Mouse (Mus musculus) CD4-positive, CD25-positive, alpha-beta regulatory T cell, adult 2 months (primary cell): ENCODE results near the gene Lrp2.
A peak's percentile ranks its signal among the peaks of the same experiment; 100 is the strongest.

Experiments used
- DNase-seq: peaks from one replicate; pipeline ENCODE4 v3.0.0-alpha.2; 2012; ENCODE audit warnings: low read depth, low spot score

The Lrp2 gene

DNA sequence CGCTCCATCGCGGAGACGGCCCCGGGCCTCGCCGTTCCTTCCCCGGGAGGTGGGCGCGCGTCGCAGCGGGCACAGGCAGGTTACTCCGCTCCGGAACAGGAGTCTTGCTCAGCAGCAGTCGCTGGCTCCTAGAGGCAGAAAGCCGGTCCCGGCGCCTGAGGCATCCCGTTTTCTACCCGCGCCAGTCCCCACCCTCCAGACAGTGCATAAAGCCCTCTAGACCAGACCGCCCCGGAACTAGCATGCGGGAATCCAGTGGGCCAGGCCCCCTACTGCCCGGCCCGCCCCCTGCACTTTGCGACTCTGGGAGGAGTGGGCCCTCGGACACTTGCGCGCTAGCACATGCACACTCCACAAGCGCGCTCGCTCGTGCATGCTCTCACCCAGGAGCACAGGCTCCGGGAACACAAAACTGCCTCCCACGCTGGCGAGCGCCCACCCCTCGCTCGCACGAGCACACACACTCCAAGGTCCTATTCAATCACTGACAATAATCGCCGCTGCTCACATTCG, at the start of gene Lrp2:
TSS of gene Lrp2 (minus strand) at position 180 of the 513 bp plus-strand sequence.
- DNase-seq: no peak

DNA sequence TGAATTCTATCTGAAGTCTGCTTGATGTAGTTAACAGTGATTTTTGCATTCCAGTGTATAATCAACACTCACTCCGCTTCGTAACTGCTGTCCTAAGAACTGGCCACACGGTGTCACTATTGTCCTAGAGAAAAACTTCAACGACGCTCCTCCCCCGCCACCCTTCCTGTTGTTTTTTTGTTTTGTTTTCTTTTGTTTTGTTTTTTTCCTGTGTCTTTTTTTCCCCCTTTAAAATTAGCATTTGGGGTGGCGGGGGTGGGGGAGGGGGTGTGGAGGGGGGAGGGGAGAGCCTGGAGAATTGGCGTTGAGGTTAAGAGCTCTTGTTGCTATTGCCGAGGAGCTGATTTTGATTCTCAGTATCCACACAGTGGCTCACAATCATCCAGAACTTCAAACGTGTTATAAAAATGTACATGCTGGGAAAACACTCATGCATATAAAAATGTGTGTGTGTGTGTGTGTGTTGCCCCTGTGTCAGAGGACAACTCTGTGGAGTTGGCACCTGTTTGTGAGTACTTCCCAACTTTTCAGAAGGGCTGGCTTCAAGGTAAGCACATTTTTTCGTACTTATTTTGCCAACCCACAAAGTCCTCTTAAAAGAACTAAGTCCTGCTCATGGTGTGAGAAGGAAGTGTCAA, 49.3 kb upstream of the Lrp2 start:
- peak; percentile 85 for DNase-seq

DNA sequence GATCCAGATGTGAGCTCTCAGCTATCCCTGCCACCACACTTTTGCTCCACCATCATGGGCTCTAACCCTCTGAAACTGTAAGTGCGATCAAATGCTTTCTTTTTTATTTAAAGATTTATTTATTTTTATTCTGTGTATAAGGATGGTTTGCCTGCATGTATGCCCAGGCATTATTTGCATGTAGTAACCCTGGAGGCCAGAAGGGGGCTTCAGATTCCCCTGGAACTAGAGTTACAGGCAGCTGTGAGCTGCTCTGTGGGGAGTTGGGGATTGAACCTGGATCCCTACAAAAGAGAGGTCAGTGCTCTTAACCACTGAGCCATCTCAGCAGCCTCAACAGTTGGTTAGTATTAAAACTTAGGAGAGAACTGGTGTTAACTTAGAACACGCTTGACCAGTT, 45.6 kb upstream of the Lrp2 start:
- peak; percentile 48 for DNase-seq

DNA sequence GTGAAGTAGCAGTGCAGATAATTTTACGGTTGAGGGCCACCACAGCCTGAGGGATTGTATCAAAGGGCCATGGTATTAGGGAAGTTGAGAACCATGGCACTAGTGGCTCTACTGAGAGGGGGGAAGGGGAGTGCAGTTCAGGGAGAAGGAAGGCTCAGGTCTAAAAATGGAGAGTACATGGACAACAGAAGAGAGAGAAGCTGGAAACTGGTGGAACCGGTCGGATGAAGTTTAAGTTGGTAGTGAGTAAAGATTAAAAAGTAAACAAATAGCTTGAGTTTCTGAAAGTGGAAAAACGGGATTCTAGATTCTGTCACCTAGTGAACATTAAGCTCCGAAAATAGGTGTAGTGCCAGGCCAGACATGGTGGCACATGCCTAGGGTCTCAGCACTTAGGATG, 44.9 kb upstream of the Lrp2 start:
- DNase-seq: no peak

DNA sequence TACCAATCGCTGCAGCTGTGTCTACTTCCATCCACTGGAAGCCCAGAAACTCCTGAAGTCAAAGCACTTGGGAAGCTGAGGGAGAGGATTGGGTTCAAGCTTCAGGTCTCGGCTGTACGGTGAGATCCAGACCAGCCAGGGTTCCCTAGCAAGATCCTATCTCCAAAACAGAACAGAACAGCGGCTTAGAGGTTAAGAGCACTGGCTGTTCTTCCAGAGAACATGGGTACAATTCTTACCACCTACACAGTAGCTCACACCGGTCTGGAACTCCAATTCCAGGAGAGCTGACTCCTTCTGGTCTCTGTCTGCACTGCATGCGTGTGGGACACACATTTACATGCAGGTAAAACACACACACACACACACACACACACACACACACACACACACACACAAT, 44.0 kb upstream of the Lrp2 start:
- DNase-seq: no peak

DNA sequence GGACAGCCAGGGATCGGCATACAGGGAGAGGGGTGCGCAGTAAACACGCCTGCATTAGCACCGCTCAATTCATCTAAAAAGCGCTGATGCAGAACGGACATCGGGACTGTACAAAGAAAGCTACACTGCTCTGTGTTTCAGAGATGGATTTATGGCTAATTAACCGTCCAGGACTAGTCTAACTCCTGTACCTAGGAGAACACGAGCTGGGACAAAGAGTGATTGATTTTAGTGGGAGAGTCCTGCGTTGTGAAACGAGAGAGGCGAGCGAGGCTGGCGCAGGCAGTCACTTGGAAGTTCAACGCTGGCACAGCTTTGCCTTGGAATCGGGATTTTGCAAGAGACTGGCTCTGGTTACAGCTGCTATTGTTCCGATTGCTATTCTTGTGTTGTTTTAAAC, 43.4 kb upstream of the Lrp2 start:
- DNase-seq: no peak

DNA sequence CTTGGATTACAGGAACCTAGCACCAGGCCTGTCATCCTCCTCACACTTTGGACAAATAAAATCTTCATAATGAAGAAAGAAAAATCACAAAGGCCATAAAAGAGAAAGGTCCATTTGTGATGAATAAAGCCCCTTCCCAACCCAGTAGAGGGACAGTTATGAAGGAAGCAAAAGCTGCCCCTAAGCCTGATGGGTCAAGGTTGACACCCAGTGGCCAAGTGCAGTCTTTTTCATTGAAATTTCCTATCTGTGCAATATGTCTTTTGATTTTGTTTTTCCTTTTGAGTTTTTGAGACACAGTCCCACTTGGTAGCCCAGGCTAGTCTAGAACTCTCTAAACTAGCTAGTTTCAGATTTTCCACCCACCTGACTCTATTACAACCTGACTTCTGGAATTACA, 33.4 kb upstream of the Lrp2 start:
- no peak for DNase-seq

DNA sequence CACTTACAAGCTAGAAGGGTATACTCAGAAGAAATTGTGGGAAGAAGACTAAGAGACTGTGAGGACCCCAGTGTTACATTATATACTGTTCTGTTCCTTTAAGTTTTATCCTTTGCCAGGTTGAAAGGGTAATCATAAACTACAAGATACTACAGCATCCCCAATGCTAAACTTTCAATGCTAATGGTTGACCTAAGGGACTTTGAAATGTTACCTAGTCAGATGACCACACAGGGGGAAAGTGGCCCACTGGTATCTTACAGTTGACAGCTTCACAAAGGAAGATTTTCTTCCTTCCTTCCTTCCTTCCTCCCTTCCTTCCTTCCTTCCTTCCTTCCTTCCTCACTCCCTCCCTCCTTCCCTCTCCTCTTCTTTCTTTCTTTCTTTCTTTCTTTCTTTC, 32.5 kb upstream of the Lrp2 start:
- no peak for DNase-seq

DNA sequence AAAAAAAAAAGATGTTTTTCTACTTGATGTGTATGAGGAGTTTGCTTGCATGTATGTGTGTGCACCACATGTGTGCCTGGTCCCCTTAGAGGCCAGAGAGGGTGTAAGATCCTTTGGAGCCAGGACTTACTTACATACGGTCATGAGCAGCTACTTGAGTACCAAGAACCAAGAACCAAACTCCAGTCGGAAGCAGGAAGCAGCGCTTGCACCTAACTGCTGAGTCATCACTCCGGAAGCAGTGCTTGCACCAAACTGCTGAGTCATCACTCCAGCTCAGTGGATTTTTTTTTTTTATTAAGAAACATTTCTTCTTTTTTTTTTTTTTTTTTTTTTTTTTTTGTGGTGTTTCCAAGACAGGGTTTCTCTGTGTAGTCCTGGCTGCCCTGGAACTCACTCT, 27.4 kb upstream of the Lrp2 start:
- peak; percentile 42 for DNase-seq

DNA sequence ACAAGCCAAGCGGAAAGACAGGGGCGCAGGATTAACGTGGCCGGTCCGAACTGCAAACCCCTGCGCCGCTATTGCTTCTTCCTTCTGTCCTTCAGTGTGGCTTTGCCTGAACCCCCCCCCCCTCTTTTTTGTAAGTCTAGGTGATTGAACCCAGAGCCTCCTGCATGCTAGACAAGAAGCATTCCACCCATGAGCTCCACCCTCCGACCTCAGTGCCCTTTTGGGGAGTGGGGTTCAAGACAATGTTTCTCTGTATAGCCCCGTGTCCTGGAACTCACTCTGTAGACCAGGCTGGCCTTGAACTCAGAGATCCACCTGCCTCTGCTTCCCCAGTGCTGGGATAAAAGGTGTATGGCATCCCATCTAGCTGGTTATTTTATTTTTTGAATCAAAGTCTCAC, 26.9 kb upstream of the Lrp2 start:
- no peak for DNase-seq

DNA sequence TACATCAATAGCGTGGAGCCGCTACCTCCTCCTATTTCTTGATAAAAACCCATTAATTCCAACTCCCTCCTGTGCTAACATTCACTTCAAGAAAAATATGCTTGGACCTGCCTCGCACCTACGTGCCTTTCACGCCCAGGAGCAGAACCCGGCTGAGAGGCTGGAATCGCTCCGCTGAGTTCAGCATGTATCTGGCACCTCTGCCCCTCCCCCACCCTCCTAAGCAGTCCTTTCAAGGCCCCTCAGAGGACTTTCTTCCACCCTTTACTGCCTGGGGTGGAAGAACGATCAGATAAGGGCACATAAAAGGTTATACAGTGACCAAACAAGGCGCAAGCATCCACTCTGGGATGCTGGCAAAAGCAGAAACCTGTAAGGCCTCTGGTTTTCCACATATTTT, 26.4 kb upstream of the Lrp2 start:
- DNase-seq: no peak

DNA sequence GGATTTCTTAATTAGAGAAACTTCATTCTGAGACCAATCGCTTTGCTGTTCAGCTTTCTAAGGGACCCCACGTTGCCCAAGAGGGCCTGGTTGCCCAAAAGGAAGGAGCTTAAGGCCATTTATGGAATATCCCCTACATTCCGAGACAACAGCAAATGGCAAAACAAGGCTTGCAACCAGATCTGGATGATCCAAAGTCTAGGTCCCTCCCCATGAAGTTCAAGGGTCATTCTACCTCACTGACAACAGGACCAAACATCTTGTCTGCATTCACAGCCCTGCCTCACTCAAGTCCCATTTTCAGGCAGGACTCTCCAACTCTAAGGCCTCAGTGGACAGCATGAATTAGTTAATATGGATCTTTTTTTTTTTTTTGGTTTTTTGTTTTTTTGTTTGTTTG, 20.8 kb upstream of the Lrp2 start:
- no peak for DNase-seq

DNA sequence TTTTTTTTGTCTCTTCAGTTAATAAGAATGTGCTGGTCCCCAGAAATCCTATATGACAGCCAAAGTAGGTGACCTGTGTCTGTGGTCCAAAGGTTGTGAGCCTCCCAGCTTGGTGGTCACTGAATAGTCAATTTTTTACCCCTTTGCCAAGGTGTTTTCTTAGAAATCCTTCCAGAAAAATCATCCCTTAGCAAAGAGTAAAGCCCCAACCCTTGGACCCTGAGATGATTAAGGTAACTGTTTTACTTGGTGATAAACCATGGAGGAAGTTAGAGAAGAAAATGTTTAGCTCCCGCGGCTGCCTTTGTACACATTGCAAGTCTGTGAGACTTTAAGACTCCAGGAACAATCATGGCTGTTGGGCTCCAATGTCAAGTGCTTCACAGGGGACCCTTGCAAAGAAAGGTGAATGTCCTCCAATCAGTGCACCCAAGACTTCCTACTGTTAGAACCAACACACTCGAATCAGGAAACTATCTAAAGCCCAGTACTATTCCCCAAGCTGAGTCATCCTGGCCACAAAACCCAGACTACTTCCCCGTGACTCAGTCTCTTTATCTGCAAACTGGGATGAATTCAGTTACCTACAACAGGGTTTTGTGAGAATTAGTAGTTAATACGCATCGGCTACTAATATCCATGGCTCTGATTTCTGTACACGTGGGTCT, 18.0 kb upstream of the Lrp2 start:
- DNase-seq: no peak

DNA sequence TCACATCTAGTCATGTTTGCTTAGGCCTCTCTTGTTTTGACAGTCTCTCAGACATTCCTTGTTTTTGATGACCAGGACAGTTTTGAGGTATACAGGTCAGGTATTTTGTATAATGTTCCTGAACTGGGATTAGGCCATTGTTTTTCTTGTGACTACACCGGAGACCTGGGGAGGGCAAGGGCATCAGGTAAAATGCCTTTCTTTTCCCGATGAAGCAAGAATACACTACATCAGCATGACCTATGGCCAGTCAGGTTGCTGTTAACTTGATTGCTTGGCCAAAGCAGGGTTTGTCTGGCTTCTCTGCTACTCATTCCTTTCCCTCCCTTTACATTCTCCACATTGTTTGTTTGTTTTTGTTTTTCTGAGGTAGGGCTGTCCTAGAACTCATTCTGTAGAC, 7.3 kb upstream of the Lrp2 start:
- no peak for DNase-seq

DNA sequence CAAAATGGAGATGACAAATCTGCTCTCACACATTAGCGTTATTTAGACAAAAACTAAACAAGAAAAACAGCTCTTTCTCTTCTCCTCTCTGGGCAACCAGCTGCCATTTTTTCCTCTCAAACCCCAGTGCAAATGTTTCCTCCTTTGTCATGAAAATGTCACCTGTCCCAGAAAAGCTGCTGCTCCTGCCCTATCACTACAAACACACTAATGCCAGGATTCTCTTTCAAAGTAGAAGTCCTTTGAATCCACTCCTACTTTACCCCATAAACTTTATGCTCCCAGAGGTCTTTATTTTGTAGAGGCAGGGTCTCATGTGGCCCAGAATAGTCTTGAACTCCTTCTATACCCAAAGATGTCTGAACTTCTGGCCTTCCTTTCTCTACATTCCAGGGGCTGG, 6.7 kb upstream of the Lrp2 start:
- DNase-seq: no peak

DNA sequence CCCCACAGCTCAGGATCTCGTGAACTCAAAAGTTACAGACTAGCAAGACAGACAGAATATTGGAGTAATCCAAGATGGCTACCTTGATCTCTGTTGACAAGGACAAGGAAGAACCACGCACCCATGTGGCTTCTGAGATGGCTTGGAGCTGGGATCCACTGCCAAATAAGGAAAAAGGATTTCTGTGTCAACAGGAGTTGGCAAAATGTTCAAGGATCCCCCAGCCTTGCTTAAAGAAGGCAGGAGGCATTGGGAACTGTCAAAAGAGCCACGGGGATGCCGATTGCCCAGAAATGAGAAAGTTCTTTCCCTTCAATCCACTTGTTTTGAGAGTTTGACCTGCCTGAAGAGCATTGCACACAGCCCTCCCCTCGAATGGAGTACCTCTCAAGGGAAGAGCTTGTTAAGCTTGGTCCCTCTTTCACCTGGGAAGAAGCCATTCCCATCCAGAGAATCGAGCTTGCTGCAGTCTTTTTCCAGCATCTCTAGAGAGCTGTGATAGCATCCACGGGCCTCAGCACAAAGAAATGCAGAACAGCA, 6.2 kb upstream of the Lrp2 start:
- DNase-seq: no peak

DNA sequence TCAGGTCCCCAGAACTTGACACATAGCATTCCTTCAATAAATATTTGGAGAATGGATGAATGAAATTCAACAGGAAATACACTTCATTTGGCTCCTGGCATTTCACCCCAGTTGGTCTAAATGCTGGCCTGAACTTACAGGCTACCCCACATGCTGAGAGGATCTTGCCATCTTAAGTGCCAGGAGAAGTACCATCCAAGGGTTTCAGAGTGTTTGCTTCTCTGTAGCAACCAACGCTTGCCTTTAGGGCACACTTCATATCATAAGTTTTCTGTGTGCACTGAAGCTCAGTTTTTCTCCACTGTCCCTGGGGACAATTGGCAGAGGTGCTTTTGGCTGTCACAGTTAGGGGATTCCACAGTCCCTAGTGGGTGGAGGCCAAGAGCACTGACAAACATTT, 4.7 kb upstream of the Lrp2 start:
- DNase-seq: no peak

DNA sequence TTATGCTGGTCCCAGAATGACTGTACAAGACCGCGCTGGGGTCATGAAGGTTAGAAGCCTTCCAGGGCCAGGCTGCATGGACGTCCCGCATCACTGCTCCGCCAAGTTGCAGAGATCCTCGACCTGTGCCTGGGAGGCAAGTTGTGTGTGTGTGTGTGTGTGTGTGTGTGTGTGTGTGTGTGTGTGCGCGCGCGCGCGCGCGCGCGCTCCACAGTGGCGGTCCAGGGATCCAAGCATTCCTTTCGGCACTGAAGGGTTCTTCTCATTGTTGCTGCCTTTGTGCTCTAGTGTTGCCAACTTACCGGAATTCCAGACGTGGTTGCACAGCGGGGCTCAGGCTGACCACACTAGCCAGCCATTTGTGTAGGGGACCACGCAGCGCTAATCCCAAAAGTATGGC, 2.0 kb upstream of the Lrp2 start:
- no peak for DNase-seq

DNA sequence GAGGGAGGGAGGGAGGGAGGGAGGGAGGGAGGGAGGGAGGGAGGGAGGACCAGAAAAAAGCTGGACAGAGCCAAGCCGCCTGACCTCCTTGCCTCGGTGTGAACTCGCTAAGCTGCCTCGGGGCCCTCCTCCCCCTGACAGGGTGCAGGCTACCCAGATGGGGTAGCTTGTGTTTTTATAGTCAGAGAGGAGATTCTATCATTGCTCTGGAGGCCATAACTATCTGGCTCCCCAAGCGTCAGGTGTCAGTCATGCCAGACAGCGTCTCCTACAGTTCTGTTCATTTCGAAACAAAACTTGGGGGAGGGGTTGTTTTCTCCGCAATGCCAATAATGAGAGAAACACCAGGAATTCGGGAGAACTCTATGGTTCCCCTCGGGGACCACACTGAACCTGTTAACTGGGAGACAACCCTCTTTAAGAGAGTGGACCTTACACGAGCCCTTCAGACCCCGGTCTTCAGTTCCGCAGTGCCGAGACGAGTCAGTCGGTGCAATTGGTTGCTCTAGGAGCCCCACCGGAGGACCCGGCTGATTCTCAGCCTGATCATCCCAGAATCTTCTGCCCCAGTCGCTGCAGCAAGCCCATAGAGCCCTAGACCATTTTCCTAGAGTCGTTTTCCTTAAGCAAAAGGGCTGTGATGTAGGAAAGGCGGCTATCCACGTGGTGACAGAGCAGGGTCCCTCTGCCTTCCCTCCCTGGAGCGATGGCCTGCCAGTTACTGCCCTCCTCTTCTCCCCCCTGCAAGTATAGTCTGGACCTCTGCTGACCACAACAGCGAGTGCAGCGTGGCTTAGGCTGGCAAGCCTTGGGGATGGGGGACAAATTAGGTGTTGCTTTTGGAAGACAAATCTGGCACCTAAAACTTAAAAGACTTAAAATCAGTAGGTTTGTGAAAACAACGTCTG, 1.2 kb upstream of the Lrp2 start:
- no peak for DNase-seq

DNA sequence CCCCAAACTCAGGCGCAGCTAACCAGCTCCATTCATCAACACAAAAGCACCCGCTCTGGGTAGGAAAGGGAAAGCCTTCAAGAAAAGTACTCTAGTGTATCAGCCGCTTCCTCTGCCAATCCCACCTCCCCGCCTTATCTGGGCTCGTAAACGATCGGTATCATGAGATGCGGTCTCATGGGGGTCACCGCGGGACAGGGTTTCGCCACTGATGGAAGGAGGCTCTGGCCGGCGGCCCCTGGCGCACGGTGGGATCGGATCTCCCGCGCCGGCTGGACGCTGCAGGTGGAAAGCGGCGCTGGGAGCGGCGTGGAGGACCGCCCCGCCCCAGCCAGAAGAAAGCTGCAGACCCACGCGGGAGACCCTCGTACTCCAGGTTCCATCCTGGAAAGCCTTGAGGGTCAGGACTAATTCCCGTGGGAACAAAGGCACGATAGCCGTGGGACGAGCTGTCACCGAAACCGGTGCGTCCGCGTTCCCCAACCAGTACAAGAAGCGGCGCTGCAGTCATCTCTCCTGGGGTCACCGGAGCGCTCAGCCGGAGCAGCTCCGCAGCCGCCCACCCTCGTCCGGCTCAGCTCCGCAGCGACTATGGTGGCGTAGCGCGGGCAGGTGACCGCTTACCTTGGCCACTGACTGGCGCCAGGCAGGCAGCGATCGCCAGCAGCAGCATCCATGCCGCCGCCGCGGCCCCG, 527 bp downstream of the Lrp2 start:
- DNase-seq: peak; percentile 2

DNA sequence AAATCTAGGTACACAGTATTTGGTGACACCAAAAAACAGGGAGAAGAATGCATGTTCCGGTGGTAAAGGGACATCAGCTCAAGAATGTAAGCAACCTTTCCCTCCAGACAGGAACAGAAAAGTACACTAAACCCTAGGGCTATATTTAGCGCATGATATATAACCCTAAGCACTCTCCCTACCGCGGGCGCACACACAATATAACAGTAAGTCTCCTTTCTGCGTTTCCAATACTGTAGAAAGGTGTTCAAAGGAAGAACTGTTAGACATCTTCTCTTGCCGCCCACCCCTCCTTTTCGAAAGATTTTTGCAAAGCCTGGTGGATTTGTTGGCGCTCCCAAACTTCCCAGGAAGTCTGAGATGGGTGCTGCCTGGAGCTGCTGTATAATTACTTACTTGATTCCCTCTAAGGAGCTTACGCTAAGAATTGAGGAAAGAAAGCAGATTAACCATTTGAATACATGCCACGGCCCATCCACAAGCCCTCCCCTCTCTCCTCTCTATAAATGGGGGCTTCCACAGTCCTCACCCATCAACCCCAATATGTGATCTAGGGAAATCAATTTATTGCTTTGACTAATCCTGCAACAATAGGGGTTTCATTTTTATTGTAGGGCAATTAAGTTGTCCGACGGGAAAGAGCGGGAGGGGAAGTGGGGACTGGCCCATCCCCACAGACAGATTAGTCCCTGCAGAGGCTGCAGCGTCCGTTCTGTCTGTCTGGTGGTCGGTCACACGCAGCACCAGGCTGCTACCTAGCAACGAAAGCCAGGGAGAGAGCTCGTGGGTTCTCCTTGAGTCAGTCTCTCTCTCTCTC, 1.5 kb downstream of the Lrp2 start:
- no peak for DNase-seq
